ENCODE assay signal across 8 mouse cellular contexts in genomic region chr8:70760775-70761406, GRCm38 (mm10). TPM values are rescaled to one million over a fixed set of nuclear protein-coding genes. Genes with fewer than 3 reads are reported as not detected.
DNase-seq lines count a peak whose midpoint lies in the region; ATAC-seq lines count a peak whose summit lies in the region.

TSS of gene Mpv17l2 (minus strand) at chr8:70760946.

- H3K36me3 ChIP-seq in hindbrain, embryonic 14.5 days (replicated peaks; ENCODE audit: control insufficient read depth, insufficient read depth): peaks cover 29% of the 10 kb centered on the region

- H3K9ac ChIP-seq in hindbrain, embryonic 14.5 days: peak within 1 kb of the TSS; percentile 71

- no peaks in the 10 kb centered on the region for H3K9me3 ChIP-seq in hindbrain, embryonic 14.5 days (ENCODE audit: control insufficient read depth, low read length)

- peaks cover 24% of the 10 kb centered on the region for H3K4me1 ChIP-seq in hindbrain, embryonic 14.5 days (replicated peaks; ENCODE audit: control insufficient read depth, insufficient read depth, low read length)

- H3K4me2 ChIP-seq in hindbrain, embryonic 14.5 days (replicated peaks): peak within 1 kb of the TSS; percentile 75

- peak within 1 kb of the TSS; percentile 77 for H3K27ac ChIP-seq in hindbrain, embryonic 14.5 days

- H3K27me3 ChIP-seq in hindbrain, embryonic 14.5 days (ENCODE audit: control insufficient read depth, insufficient read depth, low read length): no peaks in the 10 kb centered on the region

- DNase-seq in R1 (ENCODE audit: low read depth, low spot score): peak; percentile 100
- DNase-seq in cerebellum, postnatal 25 days: peak; percentile 95
- DNase-seq in frontal cortex, postnatal 25 days (ENCODE audit: low spot score in 2 of 2): peak; percentile 82 to 90
- DNase-seq in hindbrain, embryonic 14.5 days (ENCODE audit: low spot score): peak; percentile 97
- peak; percentile 95 for DNase-seq in layer of hippocampus, postnatal 36 days
- DNase-seq in lung, postnatal 36 days: peak; percentile 99
- peak; percentile 100 for DNase-seq in retina, postnatal 1 day
- DNase-seq in urinary bladder, adult 18-20 months (ENCODE audit: low spot score in 2 of 2): peak; percentile 83 to 96

- peak; percentile 96 for ATAC-seq in hindbrain, embryonic 14.5 days (ENCODE audit: low FRiP score)

- WGBS in hindbrain, embryonic 14.5 days: under 1% methylated on average over 54 of the region's 55 CpGs

- peak within 1 kb of the TSS; percentile 48 for H3K4me3 ChIP-seq in hindbrain, embryonic 14.5 days (replicated peaks; ENCODE audit: low read length)

RNA-seq across cellular contexts. Expression of gene Mpv17l2, which starts in this region (rescaled TPM):
- polyA plus RNA-seq in hindbrain, embryonic 14.5 days (2014; fragmentation: Nextera tagmentation; extraction: Ambion mirVana): 34.4 and 43.5 TPM in 2 replicates
- 10 to 100 TPM; 34.3 to 35.8 TPM for total RNA-seq in layer of hippocampus, postnatal 36 days (2021)

Comparison
In these comparisons a context has a peak if more than half of its experiments do, and no peak if none do; other contexts are left out.
1. Peak in every context shown above with its lines: DNase-seq, ATAC-seq, H3K4me3 ChIP-seq and H3K27ac ChIP-seq.